Mouse (Mus musculus): Measurements from ENCODE around the gene Hbb-bs. TPM values are rescaled to one million over a fixed set of nuclear protein-coding genes. Genes with fewer than 3 reads are reported as not detected.
A peak's percentile ranks its signal among the peaks of the same experiment; 100 is the strongest.
"Not testable (repeated sequence)": the region's sequence is repeated elsewhere in the genome, so short reads cannot be mapped to it uniquely, and the experiment has no call there.

Hbb-bs gene
- total RNA-seq, 2 experiments from 2014 or later: 1.6 TPM; not detected in 1

- peak; percentile 81 for ATAC-seq (replicated peaks; ENCODE audit: poor library complexity, severe bottlenecking)
These were observed 15.7 kb downstream of the Hbb-bs start for GRCm38 (mm10) chr7:103812174-103812573.

GRCm38 (mm10) chr7:103811223-103811845, 16.6 kb downstream of the Hbb-bs start:
- ATAC-seq (replicated peaks; ENCODE audit: poor library complexity, severe bottlenecking): no peak

- ATAC-seq (replicated peaks; ENCODE audit: poor library complexity, severe bottlenecking): no peak
These were observed 17.1 kb downstream of the Hbb-bs start for GRCm38 (mm10) chr7:103810746-103811145.

- ATAC-seq (replicated peaks; ENCODE audit: poor library complexity, severe bottlenecking): no peak
These were observed 17.6 kb downstream of the Hbb-bs start for GRCm38 (mm10) chr7:103810296-103810695.

GRCm38 (mm10) chr7:103809801-103810155, 18.1 kb downstream of the Hbb-bs start:
- no peak for ATAC-seq (replicated peaks; ENCODE audit: poor library complexity, severe bottlenecking)

- no peak for ATAC-seq (replicated peaks; ENCODE audit: poor library complexity, severe bottlenecking)
These were observed 18.7 kb downstream of the Hbb-bs start for GRCm38 (mm10) chr7:103808971-103809800.

- not testable (repeated sequence) for ATAC-seq (replicated peaks; ENCODE audit: poor library complexity, severe bottlenecking)
These were observed 19.8 kb downstream of the Hbb-bs start for GRCm38 (mm10) chr7:103808120-103808519.

- peak; percentile 82 for ATAC-seq (replicated peaks; ENCODE audit: poor library complexity, severe bottlenecking)
These were observed 21.0 kb downstream of the Hbb-bs start for GRCm38 (mm10) chr7:103806856-103807255.

GRCm38 (mm10) chr7:103792669-103793388, 35.1 kb downstream of the Hbb-bs start:
- ATAC-seq (replicated peaks; ENCODE audit: poor library complexity, severe bottlenecking): peak; percentile 83

GRCm38 (mm10) chr7:103791721-103792120, 36.2 kb downstream of the Hbb-bs start, which contains the start of gene Olfr67:
Gene Olfr67 (minus strand): TSS chr7:103791821.
- no peak for ATAC-seq (replicated peaks; ENCODE audit: poor library complexity, severe bottlenecking)

- ATAC-seq (replicated peaks; ENCODE audit: poor library complexity, severe bottlenecking): no peak
These were observed 48.3 kb downstream of the Hbb-bs start, which contains the start of gene Olfr68 for GRCm38 (mm10) chr7:103779598-103779997. Gene Olfr68 (minus strand): TSS chr7:103779698.

- not testable (repeated sequence) for ATAC-seq (replicated peaks; ENCODE audit: poor library complexity, severe bottlenecking)
These were observed 50.2 kb downstream of the Hbb-bs start for GRCm38 (mm10) chr7:103777652-103778051.

Other genes with a start within 250 kb of the Hbb-bs start
Only the 30 nearest of the 32 such genes appear.
- gene Olfr619, start 227.5 kb downstream of the Hbb-bs start, total RNA-seq (2014; fragmentation: Nextera tagmentation): not detected in 2 replicates
- gene Olfr619, start 227.5 kb downstream of the Hbb-bs start, total RNA-seq (2017): not detected in 2 replicates
- gene Olfr620, start 215.6 kb downstream of the Hbb-bs start, total RNA-seq (2014; fragmentation: Nextera tagmentation): not detected in 2 replicates
- not detected in 2 replicates for gene Olfr620, start 215.6 kb downstream of the Hbb-bs start, total RNA-seq (2017)
- not detected in 2 replicates for gene Olfr622, start 185.4 kb downstream of the Hbb-bs start, total RNA-seq (2014; fragmentation: Nextera tagmentation)
- not detected in 2 replicates for gene Olfr622, start 185.4 kb downstream of the Hbb-bs start, total RNA-seq (2017)
- not detected in 2 replicates for gene Olfr623, start 164.4 kb downstream of the Hbb-bs start, total RNA-seq (2014; fragmentation: Nextera tagmentation)
- gene Olfr623, start 164.4 kb downstream of the Hbb-bs start, total RNA-seq (2017): not detected in 2 replicates
- not detected in 2 replicates for gene Olfr624, start 156.9 kb downstream of the Hbb-bs start, total RNA-seq (2014; fragmentation: Nextera tagmentation)
- not detected in 2 replicates for gene Olfr624, start 156.9 kb downstream of the Hbb-bs start, total RNA-seq (2017)
- not detected in 2 replicates for gene Olfr625-ps1, start 145.4 kb downstream of the Hbb-bs start, total RNA-seq (2014; fragmentation: Nextera tagmentation)
- not detected in 2 replicates for gene Olfr625-ps1, start 145.4 kb downstream of the Hbb-bs start, total RNA-seq (2017)
- gene Olfr243, start 113.4 kb downstream of the Hbb-bs start, total RNA-seq (2014; fragmentation: Nextera tagmentation): not detected in 2 replicates
- not detected in 2 replicates for gene Olfr243, start 113.4 kb downstream of the Hbb-bs start, total RNA-seq (2017)
- gene Olfr628, start 97.7 kb downstream of the Hbb-bs start, total RNA-seq (2014; fragmentation: Nextera tagmentation): not detected in 2 replicates
- gene Olfr628, start 97.7 kb downstream of the Hbb-bs start, total RNA-seq (2017): not detected in 2 replicates
- not detected in 2 replicates for gene Olfr629, start 83.2 kb downstream of the Hbb-bs start, total RNA-seq (2014; fragmentation: Nextera tagmentation)
- not detected in 2 replicates for gene Olfr629, start 83.2 kb downstream of the Hbb-bs start, total RNA-seq (2017)
- gene Olfr630, start 70.8 kb downstream of the Hbb-bs start, total RNA-seq (2014; fragmentation: Nextera tagmentation): not detected in 2 replicates
- not detected in 2 replicates for gene Olfr630, start 70.8 kb downstream of the Hbb-bs start, total RNA-seq (2017)
- not detected in 2 replicates for gene Olfr69, start 56.5 kb downstream of the Hbb-bs start, total RNA-seq (2014; fragmentation: Nextera tagmentation)
- gene Olfr69, start 56.5 kb downstream of the Hbb-bs start, total RNA-seq (2017): not detected in 2 replicates
- gene Olfr68, start 48.4 kb downstream of the Hbb-bs start, total RNA-seq (2014; fragmentation: Nextera tagmentation): not detected in 2 replicates
- gene Olfr68, start 48.4 kb downstream of the Hbb-bs start, total RNA-seq (2017): not detected in 2 replicates
- not detected in 2 replicates for gene Olfr67, start 36.3 kb downstream of the Hbb-bs start, total RNA-seq (2014; fragmentation: Nextera tagmentation)
- not detected in 2 replicates for gene Olfr67, start 36.3 kb downstream of the Hbb-bs start, total RNA-seq (2017)
- not detected in 2 replicates for gene Hbb-bt, start 14.1 kb downstream of the Hbb-bs start, total RNA-seq (2014; fragmentation: Nextera tagmentation)
- not detected in 2 replicates for gene Hbb-bt, start 14.1 kb downstream of the Hbb-bs start, total RNA-seq (2017)
- not detected in 2 replicates for gene Hbb-bh2, start 12.4 kb upstream of the Hbb-bs start, total RNA-seq (2014; fragmentation: Nextera tagmentation)
- gene Hbb-bh2, start 12.4 kb upstream of the Hbb-bs start, total RNA-seq (2017): not detected in 2 replicates
- not detected in 2 replicates for gene Hbb-bh1, start 15.1 kb upstream of the Hbb-bs start, total RNA-seq (2014; fragmentation: Nextera tagmentation)
- not detected in 2 replicates for gene Hbb-bh1, start 15.1 kb upstream of the Hbb-bs start, total RNA-seq (2017)
- gene Hbb-y, start 25.1 kb upstream of the Hbb-bs start, total RNA-seq (2014; fragmentation: Nextera tagmentation): not detected in 2 replicates
- not detected in 2 replicates for gene Hbb-y, start 25.1 kb upstream of the Hbb-bs start, total RNA-seq (2017)
- gene Olfr66, start 58.2 kb upstream of the Hbb-bs start, total RNA-seq (2014; fragmentation: Nextera tagmentation): not detected in 2 replicates
- not detected in 2 replicates for gene Olfr66, start 58.2 kb upstream of the Hbb-bs start, total RNA-seq (2017)
- gene Olfr64, start 66.4 kb upstream of the Hbb-bs start, total RNA-seq (2014; fragmentation: Nextera tagmentation): not detected in 2 replicates
- not detected in 2 replicates for gene Olfr64, start 66.4 kb upstream of the Hbb-bs start, total RNA-seq (2017)
- not detected in 2 replicates for gene Olfr65, start 75.4 kb upstream of the Hbb-bs start, total RNA-seq (2014; fragmentation: Nextera tagmentation)
- not detected in 2 replicates for gene Olfr65, start 75.4 kb upstream of the Hbb-bs start, total RNA-seq (2017)
- gene Olfr631, start 100.7 kb upstream of the Hbb-bs start, total RNA-seq (2014; fragmentation: Nextera tagmentation): not detected in 2 replicates
- gene Olfr631, start 100.7 kb upstream of the Hbb-bs start, total RNA-seq (2017): not detected in 2 replicates
- gene Olfr632, start 106.3 kb upstream of the Hbb-bs start, total RNA-seq (2014; fragmentation: Nextera tagmentation): not detected in 2 replicates
- gene Olfr632, start 106.3 kb upstream of the Hbb-bs start, total RNA-seq (2017): not detected in 2 replicates
- gene Olfr633, start 116.3 kb upstream of the Hbb-bs start, total RNA-seq (2014; fragmentation: Nextera tagmentation): not detected in 2 replicates
- not detected in 2 replicates for gene Olfr633, start 116.3 kb upstream of the Hbb-bs start, total RNA-seq (2017)
- gene Olfr635, start 143.1 kb upstream of the Hbb-bs start, total RNA-seq (2014; fragmentation: Nextera tagmentation): not detected in 2 replicates
- not detected in 2 replicates for gene Olfr635, start 143.1 kb upstream of the Hbb-bs start, total RNA-seq (2017)
- gene Olfr638, start 170.7 kb upstream of the Hbb-bs start, total RNA-seq (2014; fragmentation: Nextera tagmentation): not detected in 2 replicates
- not detected in 2 replicates for gene Olfr638, start 170.7 kb upstream of the Hbb-bs start, total RNA-seq (2017)
- not detected in 2 replicates for gene Olfr639, start 189.2 kb upstream of the Hbb-bs start, total RNA-seq (2014; fragmentation: Nextera tagmentation)
- not detected in 2 replicates for gene Olfr639, start 189.2 kb upstream of the Hbb-bs start, total RNA-seq (2017)
- gene Olfr640, start 197.5 kb upstream of the Hbb-bs start, total RNA-seq (2014; fragmentation: Nextera tagmentation): not detected in 2 replicates
- not detected in 2 replicates for gene Olfr640, start 197.5 kb upstream of the Hbb-bs start, total RNA-seq (2017)
- not detected in 2 replicates for gene Olfr641, start 207.3 kb upstream of the Hbb-bs start, total RNA-seq (2014; fragmentation: Nextera tagmentation)
- not detected in 2 replicates for gene Olfr641, start 207.3 kb upstream of the Hbb-bs start, total RNA-seq (2017)
- gene Olfr642, start 224.6 kb upstream of the Hbb-bs start, total RNA-seq (2014; fragmentation: Nextera tagmentation): not detected in 2 replicates
- not detected in 2 replicates for gene Olfr642, start 224.6 kb upstream of the Hbb-bs start, total RNA-seq (2017)
- not detected in 2 replicates for gene 4930516K23Rik, start 233.3 kb upstream of the Hbb-bs start, total RNA-seq (2014; fragmentation: Nextera tagmentation)
- not detected in 2 replicates for gene 4930516K23Rik, start 233.3 kb upstream of the Hbb-bs start, total RNA-seq (2017)

All from granulocyte monocyte progenitor cell, adult 5-6 weeks (primary cell).